Mouse (Mus musculus) liver, adult 2 months (tissue): ENCODE results near the gene Cd80.

Experiments
- CTCF ChIP-seq: fragments of 200-500 bp; IDR thresholded peaks from 2 replicates; pipeline ENCODE4 v1.5.1; 2011; ENCODE audit warnings: low read depth, low read length, control low read depth
- POLR2A ChIP-seq: fragments of 200-500 bp; IDR thresholded peaks from 2 replicates; pipeline ENCODE4 v1.6.1; 2011; ENCODE audit warnings: low read length, control low read depth; ENCODE audit not compliant: insufficient read depth; ENCODE audit errors: extremely low read depth

GRCm38 (mm10) chr16:38481327-38481726 lies 26.0 kb downstream of the Cd80 start:
- no peak for TF ChIP-seq CTCF
- TF ChIP-seq POLR2A = no peak
